Mouse (Mus musculus): ENCODE results near the gene Hopx. TPM values are rescaled to one million over a fixed set of nuclear protein-coding genes. Genes with fewer than 3 reads are reported as not detected.

The Hopx gene
- polyA plus RNA-seq, 1 experiment, result 26.1 TPM

- TF ChIP-seq POLR2A (IDR thresholded peaks at IDR 0.05; ENCODE audit: control insufficient read depth, extremely low read depth, insufficient read depth, low read length, poor library complexity) (no peak), CTCF (IDR thresholded peaks at IDR 0.05; ENCODE audit: borderline replicate concordance, control insufficient read depth, extremely low read depth, insufficient read depth, low read length, poor library complexity) (no peak)
- H3K27me3 ChIP-seq (ENCODE audit: control insufficient read depth, insufficient read depth, low read length), result no peaks in the 10 kb centered on the region
- H3K4me3 ChIP-seq (ENCODE audit: control insufficient read depth, insufficient read depth, low read length), result no peak overlapping the region
- 97% methylated on average over 5 of the region's 5 CpGs for WGBS
- no peaks in the 10 kb centered on the region for H3K4me1 ChIP-seq (replicated peaks; ENCODE audit: control insufficient read depth, insufficient read depth, low read length)
- no peak overlapping the region for H3K27ac ChIP-seq (ENCODE audit: control insufficient read depth, insufficient read depth, low read length)
- H3K36me3 ChIP-seq (ENCODE audit: control insufficient read depth, insufficient read depth, low read length), result no peaks in the 10 kb centered on the region
- DNase-seq, result no peak
These were observed 62.3 kb downstream of the Hopx start for GRCm38 (mm10) chr5:77052616-77053015.

- Histone ChIP-seq H3K27ac (ENCODE audit: control insufficient read depth, insufficient read depth, low read length) (no peak overlapping the region), H3K36me3 (ENCODE audit: control insufficient read depth, insufficient read depth, low read length) (no peaks in the 10 kb centered on the region), H3K4me1 (replicated peaks; ENCODE audit: control insufficient read depth, insufficient read depth, low read length) (no peaks in the 10 kb centered on the region), H3K27me3 (ENCODE audit: control insufficient read depth, insufficient read depth, low read length) (no peaks in the 10 kb centered on the region), H3K4me3 (ENCODE audit: control insufficient read depth, insufficient read depth, low read length) (no peak overlapping the region)
- 20% methylated on average over 5 of the region's 5 CpGs for WGBS
- DNase-seq, result no peak
- TF ChIP-seq POLR2A (IDR thresholded peaks at IDR 0.05; ENCODE audit: control insufficient read depth, extremely low read depth, insufficient read depth, low read length, poor library complexity) (no peak), CTCF (IDR thresholded peaks at IDR 0.05; ENCODE audit: borderline replicate concordance, control insufficient read depth, extremely low read depth, insufficient read depth, low read length, poor library complexity) (no peak)
These were observed 70.6 kb downstream of the Hopx start for GRCm38 (mm10) chr5:77044362-77044761.

- Histone ChIP-seq H3K36me3 (ENCODE audit: control insufficient read depth, insufficient read depth, low read length) (no peaks in the 10 kb centered on the region), H3K27ac (ENCODE audit: control insufficient read depth, insufficient read depth, low read length) (no peak overlapping the region), H3K4me1 (replicated peaks; ENCODE audit: control insufficient read depth, insufficient read depth, low read length) (no peaks in the 10 kb centered on the region), H3K27me3 (ENCODE audit: control insufficient read depth, insufficient read depth, low read length) (no peaks in the 10 kb centered on the region), H3K4me3 (ENCODE audit: control insufficient read depth, insufficient read depth, low read length) (no peak overlapping the region)
- no peak for DNase-seq
- TF ChIP-seq POLR2A (IDR thresholded peaks at IDR 0.05; ENCODE audit: control insufficient read depth, extremely low read depth, insufficient read depth, low read length, poor library complexity), result no peak
- no peak for TF ChIP-seq CTCF (IDR thresholded peaks at IDR 0.05; ENCODE audit: borderline replicate concordance, control insufficient read depth, extremely low read depth, insufficient read depth, low read length, poor library complexity)
These were observed 75.5 kb downstream of the Hopx start for GRCm38 (mm10) chr5:77039391-77039790.

GRCm38 (mm10) chr5:77038451-77038850 is 76.5 kb downstream of the Hopx start:
- DNase-seq, result no peak
- Histone ChIP-seq H3K4me1 (replicated peaks; ENCODE audit: control insufficient read depth, insufficient read depth, low read length) (no peaks in the 10 kb centered on the region), H3K27ac (ENCODE audit: control insufficient read depth, insufficient read depth, low read length) (no peak overlapping the region), H3K4me3 (ENCODE audit: control insufficient read depth, insufficient read depth, low read length) (no peak overlapping the region), H3K27me3 (ENCODE audit: control insufficient read depth, insufficient read depth, low read length) (no peaks in the 10 kb centered on the region), H3K36me3 (ENCODE audit: control insufficient read depth, insufficient read depth, low read length) (no peaks in the 10 kb centered on the region)
- TF ChIP-seq CTCF (IDR thresholded peaks at IDR 0.05; ENCODE audit: borderline replicate concordance, control insufficient read depth, extremely low read depth, insufficient read depth, low read length, poor library complexity) (no peak), POLR2A (IDR thresholded peaks at IDR 0.05; ENCODE audit: control insufficient read depth, extremely low read depth, insufficient read depth, low read length, poor library complexity) (no peak)
- 93% methylated on average over 10 of the region's 10 CpGs for WGBS

Other genes starting within 250 kb of the Hopx start
- 10.7 and 12.1 TPM in 2 replicates for gene Aasdh, start 209.6 kb downstream of the Hopx start, polyA plus RNA-seq (2012; rRNA removed)
- 70.4 and 75.9 TPM in 2 replicates for gene Paics, start 163.8 kb downstream of the Hopx start, polyA plus RNA-seq (2012; rRNA removed)
- gene Ppat, start 163.5 kb downstream of the Hopx start, polyA plus RNA-seq (2012; rRNA removed), result 11.1 and 13.3 TPM in 2 replicates
- gene Srp72, start 140.4 kb downstream of the Hopx start, polyA plus RNA-seq (2012; rRNA removed), result 30.4 and 36.2 TPM in 2 replicates
- gene Arl9, start 111.1 kb downstream of the Hopx start, polyA plus RNA-seq (2012; rRNA removed), result not detected in 2 replicates
- not detected in 2 replicates for gene Thegl, start 99.1 kb downstream of the Hopx start, polyA plus RNA-seq (2012; rRNA removed)
- 0.33 and 1.3 TPM in 2 replicates for gene Spink2, start 96.3 kb upstream of the Hopx start, polyA plus RNA-seq (2012; rRNA removed)
- 14.0 and 18.4 TPM in 2 replicates for gene Rest, start 150.4 kb upstream of the Hopx start, polyA plus RNA-seq (2012; rRNA removed)
- 23.1 and 27.9 TPM in 2 replicates for gene Noa1, start 195.0 kb upstream of the Hopx start, polyA plus RNA-seq (2012; rRNA removed)
- gene Polr2b, start 195.0 kb upstream of the Hopx start, polyA plus RNA-seq (2012; rRNA removed), result 25.8 and 30.4 TPM in 2 replicates